ENCODE assay signal across 9 mouse cellular contexts in genomic region chr16:21289528-21289927, GRCm38 (mm10).
DNase-seq lines count a peak whose midpoint lies in the region; ATAC-seq and TF ChIP-seq lines count a peak whose summit lies in the region.
"Had no signal": no experiment of that assay in that cellular context is flagged by ENCODE, and none has a peak within 500 bp of the region (broad histone marks: within the 10 kb centered on the region; RNA-seq: fewer than 3 reads in every experiment).

No protein-coding gene starts in this region.

- peak; percentile 12 for DNase-seq in ovary, postnatal 36 days (ENCODE audit: low spot score)
- no peak for DNase-seq in ovary, postnatal 10 days (ENCODE audit: low spot score)
- DNase-seq in frontal cortex, postnatal 25 days (ENCODE audit: low spot score in 2 of 2) = peak; percentile 15 to 35
- DNase-seq in left cerebral cortex, adult 2 months (ENCODE audit: extremely low spot score in 1 of 2, low spot score in 2 of 2) = peak; percentile 38 to 47
- no peak for DNase-seq in cerebellum, adult 18-20 months
- DNase-seq in spleen, postnatal 4 days (ENCODE audit: low spot score in 2 of 2) = no peak
- no peak for DNase-seq in natural killer cell, adult 2 months (ENCODE audit: low spot score in 2 of 2)

- H3K27ac ChIP-seq in left cerebral cortex, adult 2 months = no peak overlapping the region
- H3K27ac ChIP-seq: neural tube, embryonic 13.5 days had no signal

- no peak overlapping the region for H3K4me3 ChIP-seq in left cerebral cortex, adult 2 months
- H3K4me3 ChIP-seq: neural tube, embryonic 13.5 days had no signal

- ATAC-seq in monocyte, adult 5-6 weeks (replicated peaks; ENCODE audit: insufficient number of reproducible peaks, low FRiP score, low TSS enrichment, poor library complexity, severe bottlenecking) = peak; percentile 91

- intact Hi-C loops in left cerebral cortex, adult 2 months (cut with DNase I) = no loop called here

- no peak for TF ChIP-seq CTCF in left cerebral cortex, adult 2 months (IDR thresholded peaks at IDR 0.05)

Comparison
In these comparisons a context has a peak if more than half of its experiments do, and no peak if none do; other contexts are left out.
1. DNase-seq: peak in ovary, postnatal 36 days (single experiment), frontal cortex, postnatal 25 days (2 of 2) and left cerebral cortex, adult 2 months (2 of 2); none in ovary, postnatal 10 days (single experiment), cerebellum, adult 18-20 months (0 of 2), spleen, postnatal 4 days (0 of 2) and natural killer cell, adult 2 months (0 of 2).